Mouse (Mus musculus) bone marrow macrophage, adult 2 months (primary cell): Measurements from ENCODE around the gene Gm11992.

ENCODE experiments used
- CTCF ChIP-seq: IDR thresholded peaks from 2 replicates; pipeline ENCODE4 v1.5.1; 2012; ENCODE audit warnings: low read depth, mild to moderate bottlenecking, low read length, moderate library complexity
- POLR2A ChIP-seq: IDR thresholded peaks from 2 replicates; pipeline ENCODE4 v1.6.1; 2012; ENCODE audit warnings: mild to moderate bottlenecking, low read depth, low read length, borderline replicate concordance

GRCm38 (mm10) chr11:9116121-9116520 is 67.7 kb downstream of the Gm11992 start:
- TF ChIP-seq POLR2A (no peak), CTCF (no peak)
